Mouse (Mus musculus): ENCODE results near the gene Dnm1.

- no peak for TF ChIP-seq CTCF (conservative IDR thresholded peaks at IDR 0.05; ENCODE audit: low read length)
- no peak for TF ChIP-seq NANOG (IDR thresholded peaks at IDR 0.05; ENCODE audit: borderline replicate concordance, low read length)
- no peak for TF ChIP-seq POU5F1 (IDR thresholded peaks at IDR 0.05; ENCODE audit: borderline replicate concordance, low read length)
Measured at GRCm38 (mm10) chr2:32356216-32356615, 3.1 kb upstream of the Dnm1 start.
